Mouse (Mus musculus): Measurements from ENCODE around the gene Rpl3l. TPM values are rescaled to one million over a fixed set of nuclear protein-coding genes. Genes with fewer than 3 reads are reported as not detected.

Rpl3l gene
- polyA plus RNA-seq, 1 experiment from 2014 or later, result not detected

Other genes with a start within 250 kb of the Rpl3l start
- gene Mlst8, start 248.7 kb upstream of the Rpl3l start, polyA plus RNA-seq (2016; fragmentation: Nextera tagmentation; extraction: Ambion mirVana), result 37.5 and 39.0 TPM in 2 replicates
- 3.1 and 3.9 TPM in 2 replicates for gene Caskin1, start 239.2 kb upstream of the Rpl3l start, polyA plus RNA-seq (2016; fragmentation: Nextera tagmentation; extraction: Ambion mirVana)
- 116 and 121 TPM in 2 replicates for gene Traf7, start 199.9 kb upstream of the Rpl3l start, polyA plus RNA-seq (2016; fragmentation: Nextera tagmentation; extraction: Ambion mirVana)
- gene Rab26, start 193.6 kb upstream of the Rpl3l start, polyA plus RNA-seq (2016; fragmentation: Nextera tagmentation; extraction: Ambion mirVana), result 2.6 TPM in 2 replicates
- 14.9 and 16.3 TPM in 2 replicates for gene Pkd1, start 178.0 kb upstream of the Rpl3l start, polyA plus RNA-seq (2016; fragmentation: Nextera tagmentation; extraction: Ambion mirVana)
- 70.2 and 70.4 TPM in 2 replicates for gene Tsc2, start 95.2 kb upstream of the Rpl3l start, polyA plus RNA-seq (2016; fragmentation: Nextera tagmentation; extraction: Ambion mirVana)
- 22.4 and 27.3 TPM in 2 replicates for gene Nthl1, start 95.1 kb upstream of the Rpl3l start, polyA plus RNA-seq (2016; fragmentation: Nextera tagmentation; extraction: Ambion mirVana)
- gene Slc9a3r2, start 77.5 kb upstream of the Rpl3l start, polyA plus RNA-seq (2016; fragmentation: Nextera tagmentation; extraction: Ambion mirVana), result 31.7 and 37.3 TPM in 2 replicates
- gene Npw, start 69.4 kb upstream of the Rpl3l start, polyA plus RNA-seq (2016; fragmentation: Nextera tagmentation; extraction: Ambion mirVana), result not detected in 2 replicates
- 29.0 and 30.4 TPM in 2 replicates for gene Zfp598, start 58.1 kb upstream of the Rpl3l start, polyA plus RNA-seq (2016; fragmentation: Nextera tagmentation; extraction: Ambion mirVana)
- gene Syngr3, start 37.9 kb upstream of the Rpl3l start, polyA plus RNA-seq (2016; fragmentation: Nextera tagmentation; extraction: Ambion mirVana), result 6.0 and 8.1 TPM in 2 replicates
- 48.9 and 52.3 TPM in 2 replicates for gene Gfer, start 31.7 kb upstream of the Rpl3l start, polyA plus RNA-seq (2016; fragmentation: Nextera tagmentation; extraction: Ambion mirVana)
- gene Noxo1, start 31.6 kb upstream of the Rpl3l start, polyA plus RNA-seq (2016; fragmentation: Nextera tagmentation; extraction: Ambion mirVana), result 0.72 and 1.9 TPM in 2 replicates
- 152 and 162 TPM in 2 replicates for gene Tbl3, start 20.2 kb upstream of the Rpl3l start, polyA plus RNA-seq (2016; fragmentation: Nextera tagmentation; extraction: Ambion mirVana)
- gene Rnf151, start 9.8 kb upstream of the Rpl3l start, polyA plus RNA-seq (2016; fragmentation: Nextera tagmentation; extraction: Ambion mirVana), result 0.13 and 0.29 TPM in 2 replicates
- 1,693 and 1,819 TPM in 2 replicates for gene Rps2, start 9.7 kb upstream of the Rpl3l start, polyA plus RNA-seq (2016; fragmentation: Nextera tagmentation; extraction: Ambion mirVana)
- gene Ndufb10, start 3.3 kb upstream of the Rpl3l start, polyA plus RNA-seq (2016; fragmentation: Nextera tagmentation; extraction: Ambion mirVana), result 193 and 199 TPM in 2 replicates
- 21.6 and 24.6 TPM in 2 replicates for gene Msrb1, start 8.8 kb downstream of the Rpl3l start, polyA plus RNA-seq (2016; fragmentation: Nextera tagmentation; extraction: Ambion mirVana)
- 1.3 and 2.3 TPM in 2 replicates for gene Hs3st6, start 25.2 kb downstream of the Rpl3l start, polyA plus RNA-seq (2016; fragmentation: Nextera tagmentation; extraction: Ambion mirVana)
- not detected in 2 replicates for gene Meiob, start 76.5 kb downstream of the Rpl3l start, polyA plus RNA-seq (2016; fragmentation: Nextera tagmentation; extraction: Ambion mirVana)
- 26.4 and 28.6 TPM in 2 replicates for gene Hagh, start 112.3 kb downstream of the Rpl3l start, polyA plus RNA-seq (2016; fragmentation: Nextera tagmentation; extraction: Ambion mirVana)
- 16.7 and 17.4 TPM in 2 replicates for gene Fahd1, start 122.5 kb downstream of the Rpl3l start, polyA plus RNA-seq (2016; fragmentation: Nextera tagmentation; extraction: Ambion mirVana)
- 0.49 and 1.2 TPM in 2 replicates for gene Igfals, start 138.2 kb downstream of the Rpl3l start, polyA plus RNA-seq (2016; fragmentation: Nextera tagmentation; extraction: Ambion mirVana)
- 71.8 and 81.8 TPM in 2 replicates for gene Nubp2, start 158.5 kb downstream of the Rpl3l start, polyA plus RNA-seq (2016; fragmentation: Nextera tagmentation; extraction: Ambion mirVana)
- gene Spsb3, start 158.8 kb downstream of the Rpl3l start, polyA plus RNA-seq (2016; fragmentation: Nextera tagmentation; extraction: Ambion mirVana), result 47.1 TPM in 2 replicates
- 30.6 and 33.6 TPM in 2 replicates for gene Eme2, start 167.3 kb downstream of the Rpl3l start, polyA plus RNA-seq (2016; fragmentation: Nextera tagmentation; extraction: Ambion mirVana)
- 102 and 105 TPM in 2 replicates for gene Mrps34, start 167.3 kb downstream of the Rpl3l start, polyA plus RNA-seq (2016; fragmentation: Nextera tagmentation; extraction: Ambion mirVana)
- gene Nme3, start 168.7 kb downstream of the Rpl3l start, polyA plus RNA-seq (2016; fragmentation: Nextera tagmentation; extraction: Ambion mirVana), result 47.3 and 50.1 TPM in 2 replicates
- gene Mapk8ip3, start 209.2 kb downstream of the Rpl3l start, polyA plus RNA-seq (2016; fragmentation: Nextera tagmentation; extraction: Ambion mirVana), result 40.8 and 40.9 TPM in 2 replicates
- gene Jpt2, start 232.9 kb downstream of the Rpl3l start, polyA plus RNA-seq (2016; fragmentation: Nextera tagmentation; extraction: Ambion mirVana), result 386 and 400 TPM in 2 replicates